Mouse (Mus musculus) fat pad, adult 2 months (tissue): ENCODE measurements around the gene Thbs2.
"Not testable (repeated sequence)": the region's sequence is repeated elsewhere in the genome, so short reads cannot be mapped to it uniquely, and the experiment has no call there.

Experiments used
- DNase-seq: peaks from one replicate; pipeline ENCODE4 v3.0.0-alpha.2; 2011; ENCODE audit warnings: low read depth, low spot score; ENCODE audit errors: extremely low read depth

Gene Thbs2

GRCm38 (mm10) chr17:14635546-14636323, 58.3 kb downstream of the Thbs2 start:
- DNase-seq, result no peak

- no peak for DNase-seq
Measured at GRCm38 (mm10) chr17:14628901-14629300, 65.1 kb downstream of the Thbs2 start.

GRCm38 (mm10) chr17:14627828-14628338, 66.2 kb downstream of the Thbs2 start:
- DNase-seq, result no peak

GRCm38 (mm10) chr17:14624433-14624832, 69.6 kb downstream of the Thbs2 start:
- no peak for DNase-seq

GRCm38 (mm10) chr17:14621006-14621405, 73.0 kb downstream of the Thbs2 start:
- DNase-seq, result not testable (repeated sequence)

GRCm38 (mm10) chr17:14620037-14620436, 74.0 kb downstream of the Thbs2 start:
- no peak for DNase-seq

- no peak for DNase-seq
Measured at GRCm38 (mm10) chr17:14619038-14619437, 75.0 kb downstream of the Thbs2 start.
